Mouse (Mus musculus): ENCODE data around the gene Tph2. TPM values are rescaled to one million over a fixed set of nuclear protein-coding genes. Genes with fewer than 3 reads are reported as not detected.
"Not testable (repeated sequence)": the region's sequence is repeated elsewhere in the genome, so short reads cannot be mapped to it uniquely, and the experiment has no call there.

The Tph2 gene
- polyA plus RNA-seq, 1 experiment = not detected

DNA sequence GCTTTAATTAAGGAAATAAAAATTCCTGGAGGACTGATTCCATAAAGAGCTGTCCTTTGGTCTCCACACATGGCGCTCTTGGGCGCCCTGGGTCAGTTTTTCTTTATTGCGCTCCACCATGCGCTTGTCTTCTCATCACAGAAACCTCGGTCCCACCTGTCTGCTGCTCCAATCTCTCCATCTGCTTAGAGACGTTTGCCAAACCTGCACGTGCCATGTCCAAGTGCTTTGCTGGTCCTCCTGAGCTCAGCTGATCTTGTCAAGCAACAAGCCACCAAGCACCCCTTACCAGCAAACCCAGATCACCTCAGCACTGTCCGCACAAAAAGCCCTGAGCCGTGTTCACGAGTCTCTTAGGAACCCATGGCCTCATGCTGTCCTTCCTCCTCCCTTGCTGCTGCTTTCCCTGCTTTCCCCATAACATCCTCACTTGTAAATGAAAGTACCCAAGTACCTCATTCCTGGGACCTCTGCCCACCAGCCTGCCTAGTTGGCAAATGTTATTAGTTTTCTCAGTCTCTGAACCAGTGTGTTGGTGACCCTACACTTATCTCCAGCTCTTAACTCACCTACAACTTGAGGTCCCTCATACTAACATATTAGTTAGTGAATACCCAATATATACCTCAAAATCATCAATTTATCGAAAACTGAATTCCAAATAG, 28.2 kb upstream of the Tph2 start:
- H3K27ac ChIP-seq (ENCODE audit: control insufficient read depth, insufficient read depth, low read length) = no peak overlapping the region
- TF ChIP-seq CTCF (IDR thresholded peaks at IDR 0.05; ENCODE audit: borderline replicate concordance, control insufficient read depth, extremely low read depth, insufficient read depth, low read length, poor library complexity) = no peak
- TF ChIP-seq POLR2A (IDR thresholded peaks at IDR 0.05; ENCODE audit: control insufficient read depth, extremely low read depth, insufficient read depth, low read length, poor library complexity) = no peak
- H3K4me1 ChIP-seq (replicated peaks; ENCODE audit: control insufficient read depth, insufficient read depth, low read length) = no peaks in the 10 kb centered on the region
- DNase-seq = no peak
- peaks cover 45% of the 10 kb centered on the region for H3K36me3 ChIP-seq (ENCODE audit: control insufficient read depth, insufficient read depth, low read length)
- no peak overlapping the region for H3K4me3 ChIP-seq (ENCODE audit: control insufficient read depth, insufficient read depth, low read length)
- no peaks in the 10 kb centered on the region for H3K27me3 ChIP-seq (ENCODE audit: control insufficient read depth, insufficient read depth, low read length)
- 98% methylated on average over 11 of the region's 11 CpGs for WGBS

- Histone ChIP-seq H3K27me3 (ENCODE audit: control insufficient read depth, insufficient read depth, low read length) (no peaks in the 10 kb centered on the region), H3K4me1 (replicated peaks; ENCODE audit: control insufficient read depth, insufficient read depth, low read length) (no peaks in the 10 kb centered on the region), H3K27ac (ENCODE audit: control insufficient read depth, insufficient read depth, low read length) (no peak overlapping the region), H3K4me3 (ENCODE audit: control insufficient read depth, insufficient read depth, low read length) (no peak overlapping the region), H3K36me3 (ENCODE audit: control insufficient read depth, insufficient read depth, low read length) (peaks cover 20% of the 10 kb centered on the region)
- no peak for TF ChIP-seq POLR2A (IDR thresholded peaks at IDR 0.05; ENCODE audit: control insufficient read depth, extremely low read depth, insufficient read depth, low read length, poor library complexity)
- TF ChIP-seq CTCF (IDR thresholded peaks at IDR 0.05; ENCODE audit: borderline replicate concordance, control insufficient read depth, extremely low read depth, insufficient read depth, low read length, poor library complexity) = no peak
- 94% methylated on average over 3 of the region's 3 CpGs for WGBS
- DNase-seq = no peak
These were observed 21.0 kb upstream of the Tph2 start for GRCm38 (mm10) chr10:115205825-115206224.

- TF ChIP-seq POLR2A (IDR thresholded peaks at IDR 0.05; ENCODE audit: control insufficient read depth, extremely low read depth, insufficient read depth, low read length, poor library complexity) (no peak), CTCF (IDR thresholded peaks at IDR 0.05; ENCODE audit: borderline replicate concordance, control insufficient read depth, extremely low read depth, insufficient read depth, low read length, poor library complexity) (no peak)
- H3K4me3 ChIP-seq (ENCODE audit: control insufficient read depth, insufficient read depth, low read length) = no peak overlapping the region
- 94% methylated on average over 1 of the region's 1 CpGs for WGBS
- no peak for DNase-seq
- H3K36me3 ChIP-seq (ENCODE audit: control insufficient read depth, insufficient read depth, low read length) = peaks cover 20% of the 10 kb centered on the region
- no peaks in the 10 kb centered on the region for H3K4me1 ChIP-seq (replicated peaks; ENCODE audit: control insufficient read depth, insufficient read depth, low read length)
- no peaks in the 10 kb centered on the region for H3K27me3 ChIP-seq (ENCODE audit: control insufficient read depth, insufficient read depth, low read length)
- H3K27ac ChIP-seq (ENCODE audit: control insufficient read depth, insufficient read depth, low read length) = no peak overlapping the region
These were observed 20.5 kb upstream of the Tph2 start for GRCm38 (mm10) chr10:115205284-115205683.

GRCm38 (mm10) chr10:115191214-115191613, 6.4 kb upstream of the Tph2 start:
- TF ChIP-seq POLR2A (IDR thresholded peaks at IDR 0.05; ENCODE audit: control insufficient read depth, extremely low read depth, insufficient read depth, low read length, poor library complexity) (no peak), CTCF (IDR thresholded peaks at IDR 0.05; ENCODE audit: borderline replicate concordance, control insufficient read depth, extremely low read depth, insufficient read depth, low read length, poor library complexity) (no peak)
- Histone ChIP-seq H3K4me3 (ENCODE audit: control insufficient read depth, insufficient read depth, low read length) (no peak overlapping the region), H3K4me1 (replicated peaks; ENCODE audit: control insufficient read depth, insufficient read depth, low read length) (no peaks in the 10 kb centered on the region), H3K36me3 (ENCODE audit: control insufficient read depth, insufficient read depth, low read length) (no peaks in the 10 kb centered on the region), H3K27me3 (ENCODE audit: control insufficient read depth, insufficient read depth, low read length) (no peaks in the 10 kb centered on the region), H3K27ac (ENCODE audit: control insufficient read depth, insufficient read depth, low read length) (no peak overlapping the region)
- DNase-seq = no peak
- WGBS = 95% methylated on average over 7 of the region's 7 CpGs

DNA sequence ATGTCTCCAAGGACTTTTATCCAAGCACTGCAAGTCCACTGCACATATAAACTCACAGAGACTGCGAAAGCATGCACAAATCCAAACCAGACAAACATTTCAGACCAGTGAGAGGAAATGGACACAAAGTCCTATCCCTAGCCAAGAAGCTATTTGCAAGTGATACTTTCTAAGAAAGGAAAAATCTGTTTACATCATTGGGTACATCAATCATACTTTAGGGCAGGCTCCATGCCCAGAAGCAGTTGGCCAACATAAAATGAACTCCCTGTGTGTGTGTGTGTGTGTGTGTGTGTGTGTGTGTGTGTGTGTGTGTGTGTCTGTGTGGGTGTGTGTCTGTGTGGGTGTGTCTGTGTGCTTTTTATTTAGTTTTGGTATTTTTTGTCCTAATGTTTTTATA, 2.6 kb upstream of the Tph2 start:
- DNase-seq = no peak
- H3K36me3 ChIP-seq (ENCODE audit: control insufficient read depth, insufficient read depth, low read length) = no peaks in the 10 kb centered on the region
- no peak overlapping the region for H3K27ac ChIP-seq (ENCODE audit: control insufficient read depth, insufficient read depth, low read length)
- no peak overlapping the region for H3K4me3 ChIP-seq (ENCODE audit: control insufficient read depth, insufficient read depth, low read length)
- TF ChIP-seq POLR2A (IDR thresholded peaks at IDR 0.05; ENCODE audit: control insufficient read depth, extremely low read depth, insufficient read depth, low read length, poor library complexity) (no peak), CTCF (IDR thresholded peaks at IDR 0.05; ENCODE audit: borderline replicate concordance, control insufficient read depth, extremely low read depth, insufficient read depth, low read length, poor library complexity) (no peak)
- H3K27me3 ChIP-seq (ENCODE audit: control insufficient read depth, insufficient read depth, low read length) = no peaks in the 10 kb centered on the region
- no peaks in the 10 kb centered on the region for H3K4me1 ChIP-seq (replicated peaks; ENCODE audit: control insufficient read depth, insufficient read depth, low read length)
- 95% methylated on average over 1 of the region's 1 CpGs for WGBS

- no peak for TF ChIP-seq CTCF (IDR thresholded peaks at IDR 0.05; ENCODE audit: borderline replicate concordance, control insufficient read depth, extremely low read depth, insufficient read depth, low read length, poor library complexity)
- TF ChIP-seq POLR2A (IDR thresholded peaks at IDR 0.05; ENCODE audit: control insufficient read depth, extremely low read depth, insufficient read depth, low read length, poor library complexity) = no peak
- no peaks in the 10 kb centered on the region for H3K36me3 ChIP-seq (ENCODE audit: control insufficient read depth, insufficient read depth, low read length)
- H3K4me3 ChIP-seq (ENCODE audit: control insufficient read depth, insufficient read depth, low read length) = no peak overlapping the region
- no peak overlapping the region for H3K27ac ChIP-seq (ENCODE audit: control insufficient read depth, insufficient read depth, low read length)
- H3K4me1 ChIP-seq (replicated peaks; ENCODE audit: control insufficient read depth, insufficient read depth, low read length) = no peaks in the 10 kb centered on the region
- 79% methylated on average over 3 of the region's 3 CpGs for WGBS
- DNase-seq = no peak
- no peaks in the 10 kb centered on the region for H3K27me3 ChIP-seq (ENCODE audit: control insufficient read depth, insufficient read depth, low read length)
These were observed 3.8 kb downstream of the Tph2 start for GRCm38 (mm10) chr10:115181034-115181433.

DNA sequence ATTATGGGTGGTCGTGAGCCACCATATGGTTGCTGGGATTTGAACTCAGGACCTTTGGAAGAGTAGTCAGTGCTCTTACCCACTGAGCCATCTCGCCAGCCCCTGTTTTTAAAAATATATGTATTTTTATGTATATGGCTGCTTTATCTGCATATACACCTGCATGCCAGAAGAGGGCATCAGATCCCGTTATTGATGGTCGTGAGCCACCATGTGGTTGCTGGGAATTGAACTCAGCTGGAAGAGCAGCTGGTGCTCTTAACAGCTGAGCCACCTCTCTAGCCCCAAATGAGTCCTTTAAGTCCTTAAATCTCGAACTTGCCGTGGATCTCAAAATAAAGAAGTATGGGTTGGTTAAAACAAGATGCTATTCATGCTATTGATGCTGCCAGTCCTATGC, 6.8 kb downstream of the Tph2 start:
- H3K27me3 ChIP-seq (ENCODE audit: control insufficient read depth, insufficient read depth, low read length); H3K36me3 ChIP-seq (ENCODE audit: control insufficient read depth, insufficient read depth, low read length); H3K4me1 ChIP-seq (replicated peaks; ENCODE audit: control insufficient read depth, insufficient read depth, low read length); DNase-seq; H3K4me3 ChIP-seq (ENCODE audit: control insufficient read depth, insufficient read depth, low read length); H3K27ac ChIP-seq (ENCODE audit: control insufficient read depth, insufficient read depth, low read length): not testable (repeated sequence)
- 71% methylated on average over 6 of the region's 6 CpGs for WGBS

All from thymus, adult 2 months (tissue).